Mouse (Mus musculus): ENCODE data around the gene Rpa1. TPM values are rescaled to one million over a fixed set of nuclear protein-coding genes. Genes with fewer than 3 reads are reported as not detected.

Rpa1 gene
- polyA plus RNA-seq, 1 experiment, result 21.3 TPM

DNA sequence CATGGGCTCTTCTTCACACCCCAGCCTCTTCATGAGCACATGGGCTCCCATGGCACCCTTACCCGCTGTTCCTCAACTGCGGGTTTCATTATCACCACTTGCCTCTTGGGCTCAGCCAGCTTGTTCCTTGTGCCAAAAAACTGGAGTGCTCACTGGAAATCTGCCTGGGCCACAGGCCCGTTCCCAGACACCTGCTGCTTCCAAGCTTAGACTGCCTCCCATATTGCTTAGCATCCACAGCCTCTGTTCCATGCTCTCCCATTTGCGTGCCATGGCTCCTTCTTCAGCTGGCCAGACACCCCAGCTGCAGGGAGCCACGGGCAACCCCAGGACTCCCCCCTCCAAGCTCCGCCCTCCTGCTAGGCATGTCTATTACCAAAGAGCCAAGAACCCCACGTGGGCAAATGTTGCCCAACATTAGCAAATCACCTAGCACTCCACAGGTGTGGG, 77.1 kb downstream of the Rpa1 start:
- Histone ChIP-seq H3K4me3 (ENCODE audit: insufficient read depth, low read depth, low read length) (no peak overlapping the region), H3K27ac (ENCODE audit: insufficient read depth, low read depth, low read length) (no peak overlapping the region), H3K27me3 (replicated peaks; ENCODE audit: control insufficient read depth, insufficient read depth, low read length) (no peaks in the 10 kb centered on the region), H3K36me3 (ENCODE audit: control insufficient read depth, insufficient read depth, low read length) (no peaks in the 10 kb centered on the region), H3K4me1 (ENCODE audit: control insufficient read depth, insufficient read depth, low read length) (peaks cover 15% of the 10 kb centered on the region; the same call in 1 of the 2 replicates)
- WGBS, result 76% methylated on average over 7 of the region's 7 CpGs
- TF ChIP-seq CTCF (conservative IDR thresholded peaks at IDR 0.05; ENCODE audit: insufficient read depth, insufficient read length, low read depth, low read length), result no peak
- no peak for TF ChIP-seq POLR2A (IDR thresholded peaks at IDR 0.05; ENCODE audit: low read depth, low read length)
- no peak for DNase-seq

DNA sequence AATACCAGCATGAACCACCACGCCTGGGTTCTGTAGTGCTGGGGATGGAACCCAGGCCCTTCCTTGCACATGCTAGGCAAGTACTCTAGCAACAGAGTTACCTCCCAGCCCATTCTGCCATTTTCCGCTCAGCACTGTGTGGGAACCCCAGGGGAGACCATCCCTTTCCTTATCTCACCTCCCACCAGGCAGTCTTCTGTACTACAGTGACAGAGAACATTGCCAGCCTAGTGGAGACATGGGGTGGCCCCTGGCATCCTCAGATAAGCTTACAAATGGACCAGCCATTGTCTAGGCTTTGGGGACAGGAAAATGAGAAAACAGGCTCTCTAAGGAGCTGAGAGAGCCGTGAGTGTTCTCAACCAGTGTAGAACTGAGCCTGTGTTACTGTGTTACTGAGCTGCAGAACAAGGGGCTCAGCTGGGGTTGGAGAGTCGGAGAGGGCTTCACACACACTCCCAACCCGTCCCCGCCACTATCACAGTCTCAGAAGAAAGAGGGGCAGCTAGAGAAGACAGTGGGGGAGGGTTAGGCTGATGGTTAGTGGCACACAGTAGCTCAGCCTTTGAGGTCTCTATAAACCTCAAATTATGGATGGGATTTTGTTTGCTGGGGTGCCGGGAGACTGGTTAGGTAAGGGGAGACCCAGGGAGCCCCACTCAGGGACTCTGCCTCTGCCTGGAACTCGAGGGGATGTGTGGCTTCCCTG, 77.7 kb downstream of the Rpa1 start:
- Histone ChIP-seq H3K4me1 (ENCODE audit: control insufficient read depth, insufficient read depth, low read length) (peaks cover 15% of the 10 kb centered on the region; the same call in 1 of the 2 replicates), H3K27ac (ENCODE audit: insufficient read depth, low read depth, low read length) (no peak overlapping the region), H3K27me3 (replicated peaks; ENCODE audit: control insufficient read depth, insufficient read depth, low read length) (no peaks in the 10 kb centered on the region), H3K4me3 (ENCODE audit: insufficient read depth, low read depth, low read length) (no peak overlapping the region), H3K36me3 (ENCODE audit: control insufficient read depth, insufficient read depth, low read length) (no peaks in the 10 kb centered on the region)
- 92% methylated on average over 8 of the region's 8 CpGs for WGBS
- no peak for DNase-seq
- TF ChIP-seq POLR2A (IDR thresholded peaks at IDR 0.05; ENCODE audit: low read depth, low read length) (no peak), CTCF (conservative IDR thresholded peaks at IDR 0.05; ENCODE audit: insufficient read depth, insufficient read length, low read depth, low read length) (no peak)

DNA sequence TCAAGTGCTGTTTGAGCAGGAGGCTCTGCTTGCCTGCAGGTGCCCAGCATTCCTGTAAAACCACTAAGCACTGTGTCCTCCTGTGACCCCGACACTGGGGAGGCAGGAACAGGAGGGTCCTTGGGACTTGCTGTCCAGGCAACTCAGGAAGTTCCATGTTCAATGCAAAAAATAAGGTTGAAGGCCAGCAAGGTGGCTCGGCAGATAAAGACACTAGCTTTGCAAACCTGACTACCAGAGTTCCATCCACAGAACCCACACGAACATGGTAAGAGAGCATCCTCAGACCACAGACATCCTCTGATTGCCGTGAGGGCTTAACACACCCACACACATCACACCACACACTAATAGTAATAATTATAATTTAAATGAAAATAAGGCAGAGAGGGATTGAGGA, 78.9 kb downstream of the Rpa1 start:
- Histone ChIP-seq H3K27ac (ENCODE audit: insufficient read depth, low read depth, low read length) (no peak overlapping the region), H3K4me3 (ENCODE audit: insufficient read depth, low read depth, low read length) (no peak overlapping the region), H3K36me3 (ENCODE audit: control insufficient read depth, insufficient read depth, low read length) (no peaks in the 10 kb centered on the region), H3K27me3 (replicated peaks; ENCODE audit: control insufficient read depth, insufficient read depth, low read length) (no peaks in the 10 kb centered on the region), H3K4me1 (ENCODE audit: control insufficient read depth, insufficient read depth, low read length) (peaks cover 15% of the 10 kb centered on the region; the same call in 1 of the 2 replicates)
- TF ChIP-seq CTCF (conservative IDR thresholded peaks at IDR 0.05; ENCODE audit: insufficient read depth, insufficient read length, low read depth, low read length) (no peak), POLR2A (IDR thresholded peaks at IDR 0.05; ENCODE audit: low read depth, low read length) (no peak)
- 83% methylated on average over 4 of the region's 4 CpGs for WGBS
- DNase-seq, result no peak

DNA sequence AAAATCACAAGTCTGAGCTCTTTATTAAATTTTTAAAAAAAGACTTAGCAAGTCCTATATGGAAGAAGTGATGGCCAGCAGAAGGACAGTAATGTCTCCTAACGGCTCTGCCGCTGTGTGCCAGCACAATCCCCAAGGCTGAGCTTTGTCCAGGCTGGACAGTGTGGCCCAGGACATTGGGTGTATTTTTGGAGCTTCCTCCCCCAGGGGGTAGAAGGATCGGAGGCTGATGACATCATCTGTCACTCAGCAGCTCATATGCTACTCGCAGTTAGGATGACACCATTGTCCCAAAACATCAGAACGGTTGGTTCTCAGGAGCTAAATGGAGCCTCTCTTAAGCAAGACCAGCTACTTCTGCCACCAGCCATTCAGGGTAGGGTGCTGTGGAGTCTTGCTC, 79.6 kb downstream of the Rpa1 start:
- TF ChIP-seq CTCF (conservative IDR thresholded peaks at IDR 0.05; ENCODE audit: insufficient read depth, insufficient read length, low read depth, low read length) (no peak), POLR2A (IDR thresholded peaks at IDR 0.05; ENCODE audit: low read depth, low read length) (no peak)
- DNase-seq, result no peak
- 70% methylated on average over 5 of the region's 5 CpGs for WGBS
- Histone ChIP-seq H3K4me1 (ENCODE audit: control insufficient read depth, insufficient read depth, low read length) (peaks cover 15% of the 10 kb centered on the region; the same call in 1 of the 2 replicates), H3K27me3 (replicated peaks; ENCODE audit: control insufficient read depth, insufficient read depth, low read length) (no peaks in the 10 kb centered on the region), H3K36me3 (ENCODE audit: control insufficient read depth, insufficient read depth, low read length) (no peaks in the 10 kb centered on the region), H3K27ac (ENCODE audit: insufficient read depth, low read depth, low read length) (no peak overlapping the region), H3K4me3 (ENCODE audit: insufficient read depth, low read depth, low read length) (no peak overlapping the region)

DNA sequence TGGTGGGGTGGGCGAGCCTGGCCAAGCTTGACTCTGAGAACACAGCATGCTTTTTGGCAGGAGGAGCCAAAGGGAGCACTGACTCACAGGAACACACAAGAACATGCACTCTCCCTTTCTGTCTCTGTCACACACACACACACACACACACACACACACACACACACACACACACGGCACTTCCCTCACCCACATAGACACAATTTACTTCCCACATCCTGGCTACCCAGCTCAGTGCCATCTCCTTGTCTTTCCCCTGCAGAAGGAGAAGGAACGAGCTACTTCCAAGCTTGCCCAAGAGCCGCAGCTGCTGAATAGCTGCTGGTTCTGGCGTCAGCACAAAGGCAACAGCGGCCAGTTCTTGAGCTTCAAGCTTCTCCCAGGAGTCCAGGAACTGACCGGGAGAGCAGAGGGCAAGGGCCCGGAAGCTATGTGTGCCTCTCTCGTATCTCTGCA, 80.3 kb downstream of the Rpa1 start:
- peak; percentile 83 for DNase-seq
- H3K4me1 ChIP-seq (ENCODE audit: control insufficient read depth, insufficient read depth, low read length), result peaks cover 15% of the 10 kb centered on the region; the same call in 1 of the 2 replicates
- H3K27ac ChIP-seq (ENCODE audit: insufficient read depth, low read depth, low read length), result peak overlapping the region; percentile 21
- TF ChIP-seq CTCF (conservative IDR thresholded peaks at IDR 0.05; ENCODE audit: insufficient read depth, insufficient read length, low read depth, low read length), result no peak
- TF ChIP-seq POLR2A (IDR thresholded peaks at IDR 0.05; ENCODE audit: low read depth, low read length), result no peak
- no peaks in the 10 kb centered on the region for H3K36me3 ChIP-seq (ENCODE audit: control insufficient read depth, insufficient read depth, low read length)
- 32% methylated on average over 9 of the region's 9 CpGs for WGBS
- H3K27me3 ChIP-seq (replicated peaks; ENCODE audit: control insufficient read depth, insufficient read depth, low read length), result no peaks in the 10 kb centered on the region
- H3K4me3 ChIP-seq (ENCODE audit: insufficient read depth, low read depth, low read length), result no peak overlapping the region

DNA sequence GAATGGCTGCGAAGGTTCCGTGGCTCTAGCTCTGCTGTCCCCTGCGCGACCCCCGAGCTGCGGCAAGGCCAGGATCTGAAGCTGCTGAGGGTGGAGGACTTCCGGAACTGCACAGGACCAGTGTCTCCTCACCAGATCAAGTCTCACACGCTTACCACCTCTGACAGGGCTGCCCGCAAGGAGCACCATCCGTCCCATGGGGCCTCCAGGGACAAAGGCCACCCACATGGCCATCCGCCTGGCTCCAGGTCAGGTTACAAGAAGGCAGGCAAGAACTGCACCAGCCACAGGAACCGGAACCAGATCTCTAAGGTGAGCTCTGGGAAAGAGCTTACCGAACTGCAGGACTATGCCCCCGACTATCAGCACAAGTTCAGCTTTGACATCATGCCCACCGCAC, 82.6 kb downstream of the Rpa1 start:
- no peak overlapping the region for H3K27ac ChIP-seq (ENCODE audit: insufficient read depth, low read depth, low read length)
- TF ChIP-seq CTCF (conservative IDR thresholded peaks at IDR 0.05; ENCODE audit: insufficient read depth, insufficient read length, low read depth, low read length), result no peak
- TF ChIP-seq POLR2A (IDR thresholded peaks at IDR 0.05; ENCODE audit: low read depth, low read length), result no peak
- H3K36me3 ChIP-seq (ENCODE audit: control insufficient read depth, insufficient read depth, low read length), result no peaks in the 10 kb centered on the region
- H3K27me3 ChIP-seq (replicated peaks; ENCODE audit: control insufficient read depth, insufficient read depth, low read length), result no peaks in the 10 kb centered on the region
- no peak overlapping the region for H3K4me3 ChIP-seq (ENCODE audit: insufficient read depth, low read depth, low read length)
- 72% methylated on average over 15 of the region's 15 CpGs for WGBS
- no peak for DNase-seq
- peaks cover 15% of the 10 kb centered on the region; the same call in 1 of the 2 replicates for H3K4me1 ChIP-seq (ENCODE audit: control insufficient read depth, insufficient read depth, low read length)

DNA sequence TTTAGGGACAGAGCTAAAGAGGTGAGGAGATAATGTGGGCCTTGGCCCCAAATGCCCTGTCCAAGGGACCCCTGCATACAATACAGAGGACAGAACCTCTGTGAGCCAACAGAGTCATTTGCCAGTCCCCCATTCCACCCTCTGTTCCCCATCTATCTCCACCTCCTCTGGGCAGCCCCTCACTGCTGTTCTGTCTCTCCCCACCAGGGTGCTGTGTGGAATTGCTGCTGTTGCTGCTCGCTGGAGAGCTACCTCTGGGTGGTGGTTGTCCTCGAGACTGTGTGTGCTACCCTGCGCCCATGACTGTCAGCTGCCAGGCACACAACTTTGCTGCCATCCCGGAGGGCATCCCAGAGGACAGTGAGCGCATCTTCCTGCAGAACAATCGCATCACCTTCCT, 83.6 kb downstream of the Rpa1 start:
- TF ChIP-seq POLR2A (IDR thresholded peaks at IDR 0.05; ENCODE audit: low read depth, low read length) (no peak), CTCF (conservative IDR thresholded peaks at IDR 0.05; ENCODE audit: insufficient read depth, insufficient read length, low read depth, low read length) (no peak)
- H3K27ac ChIP-seq (ENCODE audit: insufficient read depth, low read depth, low read length), result no peak overlapping the region

More for the DNA sequence above, 83.6 kb downstream of the Rpa1 start:
- H3K27me3 ChIP-seq (replicated peaks; ENCODE audit: control insufficient read depth, insufficient read depth, low read length), result no peaks in the 10 kb centered on the region
- DNase-seq, result no peak
- no peak overlapping the region for H3K4me3 ChIP-seq (ENCODE audit: insufficient read depth, low read depth, low read length)
- peaks cover 15% of the 10 kb centered on the region; the same call in 1 of the 2 replicates for H3K4me1 ChIP-seq (ENCODE audit: control insufficient read depth, insufficient read depth, low read length)
- H3K36me3 ChIP-seq (ENCODE audit: control insufficient read depth, insufficient read depth, low read length), result no peaks in the 10 kb centered on the region
- 89% methylated on average over 6 of the region's 6 CpGs for WGBS

Measured in kidney, adult 2 months (tissue).